Mouse (Mus musculus) hindbrain, embryonic 13.5 days (tissue): Measurements from ENCODE around the gene Slc39a3. TPM values are rescaled to one million over a fixed set of nuclear protein-coding genes. Genes with fewer than 3 reads are reported as not detected.

Experiments used
- ATAC-seq: fragments of 200-750 bp; cut with Nextera tagmentation; 2 replicates; pipeline ENCODE4 v1.8.0; 2017; ENCODE audit warnings: moderate TSS enrichment; ENCODE audit not compliant: low FRiP score
- H3K27ac ChIP-seq: fragments of 300-500 bp; sonication (generic); 2 replicates; pipeline ENCODE4 v1.5.1; 2015; ENCODE audit warnings: inconsistent platforms, mild to moderate bottlenecking, moderate library complexity
- H3K27me3 ChIP-seq: fragments of 300-500 bp; sonication (generic); 2 replicates; pipeline ENCODE4 v1.6.1; 2015; ENCODE audit warnings: mild to moderate bottlenecking, inconsistent platforms
- H3K36me3 ChIP-seq: fragments of 300-500 bp; sonication (generic); 2 replicates; pipeline ENCODE4 v1.6.1; 2015; ENCODE audit warnings: mild to moderate bottlenecking, inconsistent platforms
- H3K4me1 ChIP-seq: fragments of 300-500 bp; sonication (generic); replicated peaks from 2 replicates; pipeline ENCODE4 v1.6.1; 2015; ENCODE audit warnings: inconsistent platforms
- H3K4me2 ChIP-seq: fragments of 300-500 bp; sonication (generic); 2 replicates; pipeline ENCODE4 v1.6.1; 2015; ENCODE audit warnings: inconsistent platforms, mild to moderate bottlenecking, moderate library complexity
- H3K4me3 ChIP-seq: fragments of 300-500 bp; sonication (generic); 2 replicates; pipeline ENCODE4 v1.5.1; 2015; ENCODE audit warnings: mild to moderate bottlenecking, inconsistent platforms
- H3K9ac ChIP-seq: fragments of 300-500 bp; sonication (generic); 2 replicates; pipeline ENCODE4 v1.6.1; 2015; ENCODE audit warnings: mild to moderate bottlenecking, inconsistent platforms
- H3K9me3 ChIP-seq: fragments of 300-500 bp; sonication (generic); 2 replicates; pipeline ENCODE4 v1.6.1; 2016; ENCODE audit warnings: inconsistent platforms
- WGBS: fragments of 180-500 bp; shearing (Covaris S2); methylation state at CpG from one replicate; pipeline ENCODE4 v1.1.7; 2015; 5-methylcytosine and 5-hydroxymethylcytosine counted together
- polyA plus RNA-seq: library from polyadenylated mRNA; unstranded; fragments of >200 nt; fragmentation: Nextera tagmentation; extraction: Ambion mirVana; gene quantifications from 2 replicates; pipeline ENCODE4 v1.2.1, GENCODE M21; 2015

The Slc39a3 gene
- polyA plus RNA-seq, 1 experiment from 2014 or later, result 42.3 TPM

GRCm38 (mm10) chr10:81019687-81020086 lies 17.5 kb downstream of the Slc39a3 start:
- H3K4me1 ChIP-seq, result peaks cover 27% of the 10 kb centered on the region
- 83% methylated on average over 6 of the region's 6 CpGs for WGBS
- H3K27ac ChIP-seq, result no peak overlapping the region
- ATAC-seq, result no peak
- no peak overlapping the region for H3K4me2 ChIP-seq
- H3K27me3 ChIP-seq, result peaks cover 32% of the 10 kb centered on the region
- no peaks in the 10 kb centered on the region for H3K9me3 ChIP-seq
- H3K9ac ChIP-seq, result no peak overlapping the region
- 0 out of 2 replicates have a peak, but pooled peaks cover 16% of the 10 kb centered on the region for H3K36me3 ChIP-seq
- H3K4me3 ChIP-seq, result no peak overlapping the region

- no peaks in the 10 kb centered on the region for H3K9me3 ChIP-seq
- no peak overlapping the region for H3K4me2 ChIP-seq
- H3K4me3 ChIP-seq, result no peak overlapping the region
- no peak for ATAC-seq
- H3K9ac ChIP-seq, result no peak overlapping the region
- H3K27ac ChIP-seq, result no peak overlapping the region
- H3K27me3 ChIP-seq, result peaks cover 18% of the 10 kb centered on the region
- H3K36me3 ChIP-seq, result 0 out of 2 replicates have a peak, but pooled peaks cover 16% of the 10 kb centered on the region
- peaks cover 27% of the 10 kb centered on the region for H3K4me1 ChIP-seq
- WGBS, result 37% methylated on average over 10 of the region's 10 CpGs
Observed at GRCm38 (mm10) chr10:81018326-81018725, 18.9 kb downstream of the Slc39a3 start.

GRCm38 (mm10) chr10:81016645-81017044 lies 20.6 kb downstream of the Slc39a3 start:
- Histone ChIP-seq H3K36me3 (0 out of 2 replicates have a peak, but pooled peaks cover 12% of the 10 kb centered on the region), H3K9ac (no peak overlapping the region), H3K4me3 (no peak overlapping the region), H3K4me2 (no peak overlapping the region), H3K9me3 (no peaks in the 10 kb centered on the region), H3K27me3 (peaks cover 5% of the 10 kb centered on the region; the same call in 1 of the 2 replicates), H3K4me1 (peaks cover 21% of the 10 kb centered on the region), H3K27ac (no peak overlapping the region)
- 5% methylated on average over 7 of the region's 7 CpGs for WGBS
- no peak for ATAC-seq

GRCm38 (mm10) chr10:81015666-81016065 lies 21.6 kb downstream of the Slc39a3 start:
- peaks cover 14% of the 10 kb centered on the region; the same call in 1 of the 2 replicates for H3K4me1 ChIP-seq
- H3K27ac ChIP-seq, result no peak overlapping the region
- ATAC-seq, result no peak
- 0 out of 2 replicates have a peak, but pooled peaks cover 4% of the 10 kb centered on the region for H3K36me3 ChIP-seq
- 91% methylated on average over 2 of the region's 2 CpGs for WGBS
- no peaks in the 10 kb centered on the region for H3K9me3 ChIP-seq
- no peaks in the 10 kb centered on the region for H3K27me3 ChIP-seq
- H3K9ac ChIP-seq, result no peak overlapping the region
- no peak overlapping the region for H3K4me2 ChIP-seq
- no peak overlapping the region for H3K4me3 ChIP-seq

GRCm38 (mm10) chr10:81014393-81015384 lies 22.5 kb downstream of the Slc39a3 start, which contains the start of gene Gng7:
TSS of gene Gng7 (minus strand) at chr10:81014945.
- 10% methylated on average over 31 of the region's 31 CpGs for WGBS
- H3K27ac ChIP-seq, result no peak within 1 kb of the TSS
- H3K36me3 ChIP-seq, result no peaks in the 10 kb centered on the region
- peak within 1 kb of the TSS; percentile 58 for H3K4me2 ChIP-seq
- H3K4me1 ChIP-seq, result peaks cover 14% of the 10 kb centered on the region; the same call in 1 of the 2 replicates
- H3K27me3 ChIP-seq, result no peaks in the 10 kb centered on the region
- ATAC-seq, result peak; percentile 97
- no peaks in the 10 kb centered on the region for H3K9me3 ChIP-seq
- H3K4me3 ChIP-seq, result peak within 1 kb of the TSS; percentile 40
- H3K9ac ChIP-seq, result peak within 1 kb of the TSS; percentile 67

GRCm38 (mm10) chr10:81010851-81011250 lies 26.4 kb downstream of the Slc39a3 start:
- WGBS, result 70% methylated on average over 6 of the region's 6 CpGs
- H3K27me3 ChIP-seq, result 0 out of 2 replicates have a peak, but pooled peaks cover 2% of the 10 kb centered on the region
- H3K4me2 ChIP-seq, result no peak overlapping the region
- no peak for ATAC-seq
- H3K27ac ChIP-seq, result no peak overlapping the region
- no peaks in the 10 kb centered on the region for H3K9me3 ChIP-seq
- no peaks in the 10 kb centered on the region for H3K36me3 ChIP-seq
- H3K4me3 ChIP-seq, result no peak overlapping the region
- H3K4me1 ChIP-seq, result peaks cover 14% of the 10 kb centered on the region; the same call in 1 of the 2 replicates
- H3K9ac ChIP-seq, result no peak overlapping the region

- ATAC-seq, result no peak
- no peaks in the 10 kb centered on the region for H3K9me3 ChIP-seq
- H3K4me3 ChIP-seq, result no peak overlapping the region
- WGBS, result 42% methylated on average over 7 of the region's 7 CpGs
- no peak overlapping the region for H3K27ac ChIP-seq
- H3K9ac ChIP-seq, result no peak overlapping the region
- no peaks in the 10 kb centered on the region for H3K4me1 ChIP-seq
- no peaks in the 10 kb centered on the region for H3K36me3 ChIP-seq
- no peak overlapping the region for H3K4me2 ChIP-seq
- H3K27me3 ChIP-seq, result 0 out of 2 replicates have a peak, but pooled peaks cover 2% of the 10 kb centered on the region
Observed at GRCm38 (mm10) chr10:81007240-81007639, 30.0 kb downstream of the Slc39a3 start.

GRCm38 (mm10) chr10:81006005-81006677 lies 31.1 kb downstream of the Slc39a3 start:
- Histone ChIP-seq H3K27ac (no peak overlapping the region), H3K9me3 (no peaks in the 10 kb centered on the region), H3K27me3 (0 out of 2 replicates have a peak, but pooled peaks cover 2% of the 10 kb centered on the region), H3K4me2 (no peak overlapping the region), H3K4me3 (no peak overlapping the region), H3K9ac (peak overlapping the region; percentile 40; the same call in 1 of the 2 replicates), H3K4me1 (peaks cover 4% of the 10 kb centered on the region), H3K36me3 (no peaks in the 10 kb centered on the region)
- ATAC-seq, result no peak
- 92% methylated on average over 7 of the region's 7 CpGs for WGBS

GRCm38 (mm10) chr10:81001161-81001560 lies 36.1 kb downstream of the Slc39a3 start:
- Histone ChIP-seq H3K36me3 (no peaks in the 10 kb centered on the region), H3K27me3 (peaks cover 10% of the 10 kb centered on the region), H3K4me1 (peaks cover 26% of the 10 kb centered on the region), H3K4me2 (no peak overlapping the region), H3K4me3 (no peak overlapping the region), H3K9me3 (no peaks in the 10 kb centered on the region), H3K9ac (peak overlapping the region; percentile 56), H3K27ac (no peak overlapping the region)
- WGBS, result 29% methylated on average over 10 of the region's 10 CpGs
- no peak for ATAC-seq

- Histone ChIP-seq H3K4me1 (peaks cover 26% of the 10 kb centered on the region), H3K9ac (peak overlapping the region; percentile 56), H3K9me3 (no peaks in the 10 kb centered on the region), H3K27ac (no peak overlapping the region), H3K36me3 (no peaks in the 10 kb centered on the region), H3K4me3 (no peak overlapping the region), H3K4me2 (no peak overlapping the region), H3K27me3 (peaks cover 10% of the 10 kb centered on the region)
- no peak for ATAC-seq
- WGBS, result 46% methylated on average over 28 of the region's 28 CpGs
Observed at GRCm38 (mm10) chr10:81000197-81001062, 36.8 kb downstream of the Slc39a3 start.

GRCm38 (mm10) chr10:80999362-81000196 lies 37.6 kb downstream of the Slc39a3 start:
- Histone ChIP-seq H3K4me2 (peak overlapping the region; percentile 43), H3K4me1 (peaks cover 31% of the 10 kb centered on the region), H3K4me3 (no peak overlapping the region), H3K9ac (0 out of 2 replicates have a peak overlapping the region, but pooled peaks have one; percentile 53), H3K27me3 (peaks cover 12% of the 10 kb centered on the region), H3K36me3 (no peaks in the 10 kb centered on the region), H3K9me3 (no peaks in the 10 kb centered on the region), H3K27ac (no peak overlapping the region)
- WGBS, result 32% methylated on average over 37 of the region's 37 CpGs
- peak; percentile 58 for ATAC-seq
